Mouse (Mus musculus) spleen, adult 2 months (tissue): ENCODE results near the gene Pds5a. TPM values are rescaled to one million over a fixed set of nuclear protein-coding genes. Genes with fewer than 3 reads are reported as not detected.

ENCODE experiments used
- DNase-seq, 2 experiments: peaks; one replicate each; pipeline versions ENCODE4 v3.0.0 to v3.0.0-alpha.2; 2012 to 2021; ENCODE audit warnings: low spot score in 2 of 2, low read depth in 1 of 2
- H3K27ac ChIP-seq: fragments of 200-500 bp; 2 replicates; pipeline ENCODE4 v1.5.1; 2012; ENCODE audit warnings: low read length, inconsistent platforms; ENCODE audit not compliant: insufficient read depth
- H3K27me3 ChIP-seq: fragments of 200-500 bp; 2 replicates; pipeline ENCODE4 v1.6.1; 2012; ENCODE audit warnings: mild to moderate bottlenecking, moderate library complexity, low read length, inconsistent platforms; ENCODE audit not compliant: control insufficient read depth, insufficient read depth
- H3K36me3 ChIP-seq: fragments of 200-500 bp; 2 replicates; pipeline ENCODE4 v1.6.1; 2012; ENCODE audit warnings: mild to moderate bottlenecking, low read length, inconsistent platforms; ENCODE audit not compliant: control insufficient read depth, insufficient read depth
- H3K4me1 ChIP-seq: fragments of 200-500 bp; 2 replicates; pipeline ENCODE4 v1.6.1; 2011; ENCODE audit warnings: inconsistent platforms; ENCODE audit not compliant: control insufficient read depth, insufficient read depth, insufficient read length
- H3K4me3 ChIP-seq: fragments of 200-500 bp; 2 replicates; pipeline ENCODE4 v1.5.1; 2011; ENCODE audit warnings: mild to moderate bottlenecking, inconsistent platforms; ENCODE audit not compliant: insufficient read depth, insufficient read length; ENCODE audit errors: extremely low read depth
- CTCF ChIP-seq: fragments of 200-500 bp; IDR thresholded peaks from 2 replicates; pipeline ENCODE4 v1.5.1; 2011; ENCODE audit warnings: mild to moderate bottlenecking, inconsistent platforms; ENCODE audit not compliant: insufficient read depth, insufficient read length, insufficient replicate concordance; ENCODE audit errors: extremely low read depth
- POLR2A ChIP-seq: fragments of 200-500 bp; IDR thresholded peaks from 2 replicates; pipeline ENCODE4 v1.6.1; 2011; ENCODE audit warnings: low read depth, low read length, inconsistent platforms
- WGBS: fragments of 180-500 bp; shearing (Covaris S2); methylation state at CpG from one replicate; pipeline ENCODE4 v1.1.7; 2018; 5-methylcytosine and 5-hydroxymethylcytosine counted together
- polyA plus RNA-seq: library from polyadenylated mRNA; depleted of rRNA; stranded (reverse); fragments of >200 nt; gene quantifications from 2 replicates; pipeline ENCODE4 v1.2.3, GENCODE M21; 2012; rRNA removed

Gene Pds5a
- polyA plus RNA-seq, 1 experiment = 12.8 TPM

DNA sequence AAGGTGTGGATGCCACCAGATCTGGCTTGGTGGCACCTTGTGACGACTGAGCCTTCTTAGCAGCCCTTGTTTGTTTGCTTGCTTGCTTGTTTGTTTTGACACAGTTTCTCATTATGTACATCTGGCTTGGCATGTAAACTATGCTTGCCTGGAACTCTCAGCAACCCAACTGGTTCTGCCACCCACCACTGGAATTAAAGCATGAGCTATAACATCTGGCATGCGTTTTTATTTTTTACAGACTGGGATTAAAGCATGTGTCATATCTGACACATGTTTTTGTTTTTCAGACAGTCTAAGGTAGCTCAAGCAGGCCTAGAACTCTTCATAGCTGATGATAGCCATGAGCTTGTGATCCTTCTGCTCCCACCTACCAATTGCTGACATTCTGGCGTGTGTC, 119.5 kb downstream of the Pds5a start:
- no peaks in the 10 kb centered on the region for H3K4me1 ChIP-seq
- peaks cover 4% of the 10 kb centered on the region for H3K36me3 ChIP-seq
- DNase-seq = no peak
- H3K4me3 ChIP-seq = no peak overlapping the region
- no peak overlapping the region for H3K27ac ChIP-seq
- 96% methylated on average over 3 of the region's 3 CpGs for WGBS
- no peaks in the 10 kb centered on the region for H3K27me3 ChIP-seq
- TF ChIP-seq CTCF (no peak), POLR2A (no peak)

GRCm38 (mm10) chr5:65575896-65576295, 122.2 kb downstream of the Pds5a start:
- Histone ChIP-seq H3K27ac (no peak overlapping the region), H3K27me3 (no peaks in the 10 kb centered on the region), H3K36me3 (peaks cover 4% of the 10 kb centered on the region), H3K4me3 (no peak overlapping the region), H3K4me1 (no peaks in the 10 kb centered on the region)
- no peak for TF ChIP-seq POLR2A
- no peak for TF ChIP-seq CTCF
- DNase-seq = no peak
- WGBS = 93% methylated on average over 2 of the region's 2 CpGs

GRCm38 (mm10) chr5:65574876-65575275, 123.2 kb downstream of the Pds5a start:
- WGBS = 91% methylated on average over 2 of the region's 2 CpGs
- Histone ChIP-seq H3K27me3 (no peaks in the 10 kb centered on the region), H3K36me3 (peaks cover 3% of the 10 kb centered on the region), H3K4me3 (no peak overlapping the region), H3K27ac (no peak overlapping the region), H3K4me1 (no peaks in the 10 kb centered on the region)
- TF ChIP-seq POLR2A = no peak
- no peak for TF ChIP-seq CTCF
- DNase-seq = no peak

GRCm38 (mm10) chr5:65565486-65565885, 132.6 kb downstream of the Pds5a start:
- Histone ChIP-seq H3K4me3 (no peak overlapping the region), H3K4me1 (no peaks in the 10 kb centered on the region), H3K27ac (no peak overlapping the region), H3K36me3 (peaks cover 6% of the 10 kb centered on the region), H3K27me3 (no peaks in the 10 kb centered on the region)
- TF ChIP-seq POLR2A (no peak), CTCF (no peak)
- 84% methylated on average over 2 of the region's 2 CpGs for WGBS
- DNase-seq = no peak

DNA sequence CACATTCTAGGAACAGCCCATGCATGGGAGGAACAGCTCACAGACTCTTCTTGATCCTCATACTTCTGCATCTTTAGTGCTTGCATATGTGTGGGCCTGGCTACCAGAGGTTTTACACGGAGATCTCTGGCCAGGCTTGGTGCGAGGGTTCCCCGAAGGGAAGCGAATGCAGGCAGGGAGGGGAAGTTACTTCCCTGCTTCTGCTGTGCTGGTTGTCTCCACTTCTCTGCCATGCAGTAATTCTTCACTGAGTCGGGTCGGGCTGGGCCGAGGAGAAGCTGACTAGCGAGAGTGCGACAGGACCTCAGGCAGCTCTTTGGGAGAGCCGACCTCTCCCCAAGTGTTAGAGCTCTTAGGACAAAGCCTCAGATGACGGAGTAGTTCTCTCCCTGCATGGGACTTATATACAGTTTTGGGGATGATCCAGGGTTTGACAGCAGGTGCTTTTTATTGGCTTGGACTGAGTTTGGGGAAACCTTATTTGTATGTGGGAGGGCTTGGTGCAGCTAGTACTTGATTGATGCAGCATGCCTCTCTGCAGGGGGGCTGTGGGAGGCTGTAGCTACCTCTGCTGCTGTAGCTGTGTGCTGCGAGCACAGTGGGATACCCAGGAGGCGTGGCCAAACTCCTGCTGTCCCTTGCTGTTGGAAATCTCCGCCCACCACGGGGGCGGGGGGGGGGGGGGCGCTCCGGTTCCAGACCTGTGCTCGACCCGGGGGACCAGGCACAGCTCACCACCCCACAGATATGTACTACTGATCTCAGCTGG, 136.8 kb downstream of the Pds5a start:
- no peaks in the 10 kb centered on the region for H3K4me1 ChIP-seq
- H3K4me3 ChIP-seq = no peak overlapping the region
- WGBS = 62% methylated on average over 18 of the region's 20 CpGs
- H3K36me3 ChIP-seq = no peaks in the 10 kb centered on the region
- no peaks in the 10 kb centered on the region for H3K27me3 ChIP-seq
- no peak for DNase-seq
- TF ChIP-seq CTCF (no peak), POLR2A (no peak)
- no peak overlapping the region for H3K27ac ChIP-seq

- no peak for TF ChIP-seq CTCF
- no peak for TF ChIP-seq POLR2A
- Histone ChIP-seq H3K36me3 (no peaks in the 10 kb centered on the region; the same call in 1 of the 2 replicates), H3K4me1 (no peaks in the 10 kb centered on the region; the same call in 1 of the 2 replicates), H3K4me3 (no peak overlapping the region), H3K27me3 (no peaks in the 10 kb centered on the region), H3K27ac (no peak overlapping the region)
- DNase-seq = no peak
These were observed 141.0 kb downstream of the Pds5a start for GRCm38 (mm10) chr5:65557109-65557508.

Other genes with a start within 250 kb of the Pds5a start
- gene Gm43552, start 205.4 kb downstream of the Pds5a start, polyA plus RNA-seq = not detected in 2 replicates
- 120 and 164 TPM in 2 replicates for gene Smim14, start 161.1 kb downstream of the Pds5a start, polyA plus RNA-seq
- gene Ube2k, start 161.0 kb downstream of the Pds5a start, polyA plus RNA-seq = 9.7 and 11.7 TPM in 2 replicates
- gene N4bp2, start 65.2 kb upstream of the Pds5a start, polyA plus RNA-seq = 7.3 and 8.7 TPM in 2 replicates
- gene Rhoh, start 162.9 kb upstream of the Pds5a start, polyA plus RNA-seq = 28.0 and 33.6 TPM in 2 replicates
- gene Chrna9, start 236.6 kb upstream of the Pds5a start, polyA plus RNA-seq = 0.54 TPM in 1 of 2 replicates, not detected in the other